Mouse (Mus musculus) lung, adult 2 months (tissue): Measurements from ENCODE around the gene Fbxl20. TPM values are rescaled to one million over a fixed set of nuclear protein-coding genes. Genes with fewer than 3 reads are reported as not detected.
A peak's percentile ranks its signal among the peaks of the same experiment; 100 is the strongest.

Experiments used
- DNase-seq: peaks from one replicate; pipeline ENCODE4 v3.0.0; 2022
- H3K4me1 ChIP-seq: fragments of 200-500 bp; 2 replicates; pipeline ENCODE4 v1.6.1; 2011; ENCODE audit warnings: low read length; ENCODE audit not compliant: control insufficient read depth, insufficient read depth
- H3K4me3 ChIP-seq: fragments of 200-500 bp; replicated peaks from 2 replicates; pipeline ENCODE3; 2011; ENCODE audit warnings: low read depth, mild to moderate bottlenecking, control low read depth, low read length; ENCODE audit errors: extremely low read depth
- CTCF ChIP-seq: fragments of 200-500 bp; IDR thresholded peaks from 2 replicates; pipeline ENCODE4 v1.5.1; 2011; ENCODE audit warnings: mild to moderate bottlenecking, low read length, control low read depth; ENCODE audit not compliant: insufficient read depth
- POLR2A ChIP-seq: fragments of 200-500 bp; IDR thresholded peaks from 2 replicates; pipeline ENCODE4 v1.6.1; 2011; ENCODE audit warnings: low read depth, mild to moderate bottlenecking, control low read depth, low read length, borderline replicate concordance; ENCODE audit errors: extremely low read depth
- WGBS: fragments of 180-500 bp; shearing (Covaris S2); methylation state at CpG from one replicate; pipeline ENCODE4 v1.1.7; 2018; 5-methylcytosine and 5-hydroxymethylcytosine counted together
- polyA plus RNA-seq: library from polyadenylated mRNA; depleted of rRNA; stranded (reverse); fragments of >200 nt; gene quantifications from 2 replicates; pipeline ENCODE4 v1.2.3, GENCODE M21; 2012

Gene Fbxl20
- polyA plus RNA-seq, 1 experiment = 20.3 TPM

DNA sequence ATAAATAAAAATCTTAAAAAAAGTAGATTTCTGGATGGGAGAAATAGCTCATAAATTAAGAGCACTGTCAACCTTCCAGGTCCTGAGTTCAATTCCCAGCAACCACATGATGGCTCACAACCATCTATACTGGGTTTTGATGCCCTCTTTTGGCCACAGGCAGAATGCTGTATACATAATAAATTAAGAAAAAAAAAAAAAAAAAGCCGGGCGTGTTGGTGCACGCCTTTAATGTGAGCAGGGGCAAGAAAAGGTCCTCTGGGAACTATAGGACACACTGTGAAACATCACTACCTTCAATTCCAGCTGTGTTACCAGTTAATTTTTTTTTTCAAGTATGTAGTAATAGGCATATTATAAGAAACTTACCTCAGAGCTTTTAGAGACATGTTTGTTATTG, 48.9 kb downstream of the Fbxl20 start:
- no peak for TF ChIP-seq CTCF
- no peak for TF ChIP-seq POLR2A
- DNase-seq = no peak
- 94% methylated on average over 3 of the region's 3 CpGs for WGBS
- Histone ChIP-seq H3K4me3 (no peak overlapping the region), H3K4me1 (no peaks in the 10 kb centered on the region)

DNA sequence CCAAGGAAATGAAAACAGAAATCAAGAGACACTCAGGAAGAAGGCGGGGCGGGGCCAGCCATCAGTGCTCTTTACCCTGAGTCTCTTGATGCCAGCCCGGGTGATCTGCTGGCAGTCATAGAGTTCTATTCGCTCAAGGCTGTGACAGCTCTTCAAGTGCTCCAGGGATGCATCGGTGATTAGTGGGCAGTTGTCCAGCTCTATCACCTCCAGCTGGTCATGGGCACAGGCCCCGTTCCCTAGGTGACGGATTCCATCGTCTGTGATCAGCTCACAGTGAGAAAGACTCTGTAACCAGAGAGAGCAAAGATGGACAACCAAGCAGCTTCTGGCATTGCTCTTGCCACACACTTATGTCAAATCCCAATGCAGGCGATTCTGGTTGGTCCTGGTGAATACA, 59.6 kb downstream of the Fbxl20 start:
- DNase-seq = no peak
- Histone ChIP-seq H3K4me3 (no peak overlapping the region), H3K4me1 (no peaks in the 10 kb centered on the region)
- 81% methylated on average over 9 of the region's 9 CpGs for WGBS
- TF ChIP-seq CTCF (no peak), POLR2A (no peak)

GRCm38 (mm10) chr11:98088224-98088623, 62.0 kb downstream of the Fbxl20 start:
- DNase-seq = peak; percentile 9
- no peaks in the 10 kb centered on the region for H3K4me1 ChIP-seq
- no peak overlapping the region for H3K4me3 ChIP-seq
- no peak for TF ChIP-seq POLR2A
- WGBS = 20% methylated on average over 7 of the region's 7 CpGs

- no peaks in the 10 kb centered on the region for H3K4me1 ChIP-seq
- no peak for DNase-seq
- WGBS = 76% methylated on average over 7 of the region's 7 CpGs
- H3K4me3 ChIP-seq = no peak overlapping the region
- TF ChIP-seq CTCF (no peak), POLR2A (no peak)
Measured at GRCm38 (mm10) chr11:98086574-98086973, 63.6 kb downstream of the Fbxl20 start.

GRCm38 (mm10) chr11:98086141-98086540, 64.1 kb downstream of the Fbxl20 start:
- H3K4me1 ChIP-seq = no peaks in the 10 kb centered on the region
- H3K4me3 ChIP-seq = no peak overlapping the region
- DNase-seq = no peak
- 94% methylated on average over 9 of the region's 9 CpGs for WGBS
- TF ChIP-seq POLR2A (no peak), CTCF (no peak)

DNA sequence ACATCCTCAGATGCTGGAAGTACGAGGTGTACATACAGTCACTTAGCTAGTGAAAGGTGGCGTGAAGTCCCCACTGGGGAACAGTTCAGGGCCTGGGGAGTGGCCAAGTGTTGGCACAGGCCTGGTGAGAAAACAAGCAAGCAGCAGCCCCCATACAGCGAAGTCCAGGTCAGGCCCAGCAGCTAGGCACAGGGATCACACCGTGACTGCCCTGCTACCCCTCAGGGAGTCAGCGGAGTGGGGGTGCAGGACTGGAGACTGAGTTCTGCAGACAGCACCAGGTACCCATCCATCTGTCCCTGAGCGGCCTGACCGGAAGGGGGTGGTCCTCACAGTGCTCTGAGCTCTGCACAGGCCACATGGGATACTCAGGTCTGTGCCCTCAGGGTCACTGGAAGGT, 67.5 kb downstream of the Fbxl20 start:
- H3K4me3 ChIP-seq = no peak overlapping the region
- 89% methylated on average over 7 of the region's 7 CpGs for WGBS
- no peaks in the 10 kb centered on the region for H3K4me1 ChIP-seq
- TF ChIP-seq CTCF (no peak), POLR2A (no peak)
- DNase-seq = no peak

DNA sequence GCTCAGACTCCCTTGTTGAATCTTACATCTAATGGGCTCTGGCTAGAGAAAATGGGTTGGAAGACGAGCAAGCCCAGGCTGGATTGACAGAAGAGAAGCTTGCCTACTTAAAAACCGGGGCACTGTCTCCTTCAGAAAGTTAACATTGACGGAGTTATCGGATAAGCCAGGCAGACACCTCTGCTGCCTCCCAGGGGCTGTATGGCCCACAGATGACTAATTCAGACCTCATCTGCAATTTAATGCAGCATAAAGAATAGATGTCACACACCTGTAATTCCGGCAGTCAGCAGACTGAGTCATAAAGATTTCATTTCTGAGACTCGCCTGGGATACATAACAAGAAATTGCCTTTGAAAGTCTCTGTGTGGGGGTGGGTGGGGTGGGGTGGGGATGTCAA, 69.8 kb downstream of the Fbxl20 start:
- 85% methylated on average over 6 of the region's 6 CpGs for WGBS
- TF ChIP-seq CTCF (no peak), POLR2A (no peak)
- H3K4me1 ChIP-seq = 0 out of 2 replicates have a peak, but pooled peaks cover 2% of the 10 kb centered on the region
- DNase-seq = no peak
- H3K4me3 ChIP-seq = no peak overlapping the region

- Histone ChIP-seq H3K4me3 (no peak overlapping the region), H3K4me1 (0 out of 2 replicates have a peak, but pooled peaks cover 2% of the 10 kb centered on the region)
- no peak for TF ChIP-seq POLR2A
- no peak for TF ChIP-seq CTCF
- no peak for DNase-seq
- 74% methylated on average over 8 of the region's 8 CpGs for WGBS
Measured at GRCm38 (mm10) chr11:98077086-98077485, 73.1 kb downstream of the Fbxl20 start.

GRCm38 (mm10) chr11:98075195-98075808, 74.9 kb downstream of the Fbxl20 start:
- 19% methylated on average over 13 of the region's 13 CpGs for WGBS

DNA sequence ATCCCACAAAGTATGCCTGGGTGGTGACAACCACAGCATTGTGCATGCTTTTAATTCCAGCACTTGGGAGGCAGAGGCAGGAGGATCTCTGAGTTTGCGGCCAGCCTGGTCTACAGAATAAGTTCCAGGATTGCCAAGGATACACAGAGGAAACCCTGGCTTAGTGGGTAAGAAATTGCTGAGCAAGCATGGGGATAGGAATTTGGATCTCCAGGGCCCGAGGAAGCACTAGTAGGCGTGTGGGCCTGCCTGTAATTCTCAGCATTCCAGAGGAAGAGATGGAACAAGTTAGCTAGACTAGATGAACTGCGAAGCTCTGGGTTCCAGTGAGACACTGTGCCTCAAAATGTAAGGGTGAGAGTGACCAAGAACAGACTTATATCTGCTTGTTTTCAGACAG, 76.8 kb downstream of the Fbxl20 start:
- no peak for DNase-seq
- no peak for TF ChIP-seq CTCF
- TF ChIP-seq POLR2A = no peak
- 83% methylated on average over 4 of the region's 4 CpGs for WGBS
- Histone ChIP-seq H3K4me1 (0 out of 2 replicates have a peak, but pooled peaks cover 2% of the 10 kb centered on the region), H3K4me3 (no peak overlapping the region)

More at GRCm38 (mm10) chr11:98075195-98075808, 74.9 kb downstream of the Fbxl20 start:
- no peak overlapping the region for H3K4me3 ChIP-seq
- H3K4me1 ChIP-seq = 0 out of 2 replicates have a peak, but pooled peaks cover 2% of the 10 kb centered on the region
- TF ChIP-seq POLR2A (no peak), CTCF (peak; percentile 81)
- peak; percentile 87 for DNase-seq
